Mouse (Mus musculus) limb, embryonic 11.5 days (tissue): Measurements from ENCODE around the gene Ncoa4. TPM values are rescaled to one million over a fixed set of nuclear protein-coding genes. Genes with fewer than 3 reads are reported as not detected.

Source experiments
- ATAC-seq: fragments of 200-750 bp; cut with Nextera tagmentation; 2 replicates; pipeline ENCODE4 v1.8.0; 2017; ENCODE audit warnings: low read depth; ENCODE audit not compliant: insufficient number of reproducible peaks, low FRiP score, low TSS enrichment
- DNase-seq: peaks from one replicate; pipeline ENCODE4 v3.0.0-alpha.2; 2015; ENCODE audit warnings: low spot score
- H3K27ac ChIP-seq: fragments of 300-500 bp; sonication (generic); replicated peaks from 2 replicates; pipeline ENCODE4 v1.5.1; 2014; ENCODE audit warnings: low read depth, mild to moderate bottlenecking, low read length
- H3K27me3 ChIP-seq: fragments of 300-500 bp; sonication (generic); 2 replicates; pipeline ENCODE4 v1.6.1; 2014; ENCODE audit warnings: mild to moderate bottlenecking, low read length, mixed read lengths; ENCODE audit not compliant: control insufficient read depth, insufficient read depth
- H3K36me3 ChIP-seq: fragments of 300-500 bp; sonication (generic); 2 replicates; pipeline ENCODE4 v1.6.1; 2014; ENCODE audit warnings: mild to moderate bottlenecking, low read length, moderate library complexity, mixed read lengths; ENCODE audit not compliant: control insufficient read depth, insufficient read depth
- H3K4me1 ChIP-seq: fragments of 300-500 bp; sonication (generic); 2 replicates; pipeline ENCODE4 v1.6.1; 2014; ENCODE audit warnings: low read length, mixed read lengths; ENCODE audit not compliant: control insufficient read depth, insufficient read depth
- H3K4me2 ChIP-seq: fragments of 300-500 bp; sonication (generic); 2 replicates; pipeline ENCODE4 v1.6.1; 2014; ENCODE audit warnings: low read depth, mild to moderate bottlenecking, moderate library complexity; ENCODE audit not compliant: severe bottlenecking
- H3K4me3 ChIP-seq: fragments of 300-500 bp; sonication (generic); 2 replicates; pipeline ENCODE4 v1.5.1; 2014; ENCODE audit warnings: low read depth, low read length
- H3K9ac ChIP-seq: fragments of 300-500 bp; sonication (generic); 2 replicates; pipeline ENCODE4 v1.6.1; 2014; ENCODE audit warnings: mild to moderate bottlenecking, low read length
- H3K9me3 ChIP-seq: fragments of 300-500 bp; sonication (generic); 2 replicates; pipeline ENCODE4 v1.6.1; 2016; ENCODE audit warnings: low read length; ENCODE audit not compliant: control insufficient read depth
- whole genome bisulfite sequencing: fragments of 180-500 bp; shearing (Covaris S2); extraction: QIAGEN DNeasy Blood & Tissue Kit; methylation state at CpG from one replicate; pipeline ENCODE4 v1.1.7; 2014; 5-methylcytosine and 5-hydroxymethylcytosine counted together
- polyA plus RNA-seq: library from polyadenylated mRNA; unstranded; fragments of >200 nt; fragmentation: Nextera tagmentation; extraction: Ambion mirVana; gene quantifications from 2 replicates; pipeline ENCODE4 v1.2.1, GENCODE M21; 2014

Gene Ncoa4
- polyA plus RNA-seq, 1 experiment from 2014 or later, result 83.2 TPM

- 89% methylated on average over 11 of the region's 11 CpGs for WGBS
- H3K9me3 ChIP-seq, result no peaks in the 10 kb centered on the region
- no peak overlapping the region for H3K27ac ChIP-seq
- H3K36me3 ChIP-seq, result no peaks in the 10 kb centered on the region
- H3K9ac ChIP-seq, result no peak overlapping the region
- H3K4me2 ChIP-seq, result no peak overlapping the region
- H3K4me1 ChIP-seq, result peaks cover 6% of the 10 kb centered on the region
- DNase-seq, result no peak
- no peak for ATAC-seq
- no peak overlapping the region for H3K4me3 ChIP-seq
- no peaks in the 10 kb centered on the region for H3K27me3 ChIP-seq
Observed at GRCm38 (mm10) chr14:32163203-32163888, 3.7 kb downstream of the Ncoa4 start.

GRCm38 (mm10) chr14:32164173-32165051 is 4.7 kb downstream of the Ncoa4 start:
- H3K4me1 ChIP-seq, result peaks cover 6% of the 10 kb centered on the region
- no peaks in the 10 kb centered on the region for H3K27me3 ChIP-seq
- no peaks in the 10 kb centered on the region for H3K9me3 ChIP-seq
- no peak for DNase-seq
- no peak overlapping the region for H3K27ac ChIP-seq
- no peak overlapping the region for H3K4me3 ChIP-seq
- H3K4me2 ChIP-seq, result no peak overlapping the region
- H3K36me3 ChIP-seq, result no peaks in the 10 kb centered on the region
- no peak overlapping the region for H3K9ac ChIP-seq
- ATAC-seq, result no peak
- WGBS, result 51% methylated on average over 8 of the region's 8 CpGs

GRCm38 (mm10) chr14:32165278-32166061 is 5.8 kb downstream of the Ncoa4 start:
- H3K4me1 ChIP-seq, result peaks cover 4% of the 10 kb centered on the region
- DNase-seq (peak; percentile 89), ATAC-seq (peak; percentile 68)
- no peaks in the 10 kb centered on the region for H3K9me3 ChIP-seq
- WGBS, result 1% methylated on average over 42 of the region's 42 CpGs
- peak overlapping the region; percentile 86 for H3K4me2 ChIP-seq
- peak overlapping the region; percentile 24 for H3K9ac ChIP-seq
- H3K36me3 ChIP-seq, result no peaks in the 10 kb centered on the region
- peak overlapping the region; percentile 23 for H3K27ac ChIP-seq
- H3K4me3 ChIP-seq, result peak overlapping the region; percentile 42
- no peaks in the 10 kb centered on the region for H3K27me3 ChIP-seq

DNA sequence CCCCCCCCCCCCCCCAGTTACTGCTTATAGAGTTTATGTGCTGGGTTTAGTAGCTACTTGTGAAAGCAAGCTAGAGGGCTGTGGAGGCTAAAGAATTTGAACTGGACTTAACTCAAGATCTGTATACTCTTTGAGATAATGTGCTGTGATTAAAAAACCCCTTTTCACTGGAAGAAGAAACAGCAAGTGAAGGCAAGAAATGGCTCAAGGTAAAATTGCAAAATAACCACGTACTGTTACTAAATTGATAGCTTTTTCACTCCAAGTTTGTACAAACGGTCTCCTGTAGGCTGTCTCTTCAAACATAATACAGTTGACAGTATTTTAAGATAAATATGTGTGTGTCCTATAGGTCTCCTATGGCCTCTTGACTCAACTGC is 6.4 kb downstream of the Ncoa4 start:
- H3K36me3 ChIP-seq, result no peaks in the 10 kb centered on the region
- H3K4me2 ChIP-seq, result peak overlapping the region; percentile 86
- H3K4me3 ChIP-seq, result peak overlapping the region; percentile 42
- H3K4me1 ChIP-seq, result no peaks in the 10 kb centered on the region; the same call in 1 of the 2 replicates
- DNase-seq (no peak), ATAC-seq (no peak)
- H3K27ac ChIP-seq, result no peak overlapping the region
- H3K27me3 ChIP-seq, result no peaks in the 10 kb centered on the region
- 76% methylated on average over 2 of the region's 2 CpGs for WGBS
- no peak overlapping the region for H3K9ac ChIP-seq
- no peaks in the 10 kb centered on the region for H3K9me3 ChIP-seq

GRCm38 (mm10) chr14:32166840-32167239 is 7.2 kb downstream of the Ncoa4 start:
- WGBS, result 89% methylated on average over 1 of the region's 1 CpGs
- ATAC-seq, result no peak
- H3K27me3 ChIP-seq, result no peaks in the 10 kb centered on the region
- H3K4me2 ChIP-seq, result no peak overlapping the region
- H3K4me1 ChIP-seq, result no peaks in the 10 kb centered on the region
- DNase-seq, result no peak
- H3K9me3 ChIP-seq, result no peaks in the 10 kb centered on the region
- no peak overlapping the region for H3K27ac ChIP-seq
- no peak overlapping the region for H3K9ac ChIP-seq
- H3K36me3 ChIP-seq, result no peaks in the 10 kb centered on the region
- no peak overlapping the region for H3K4me3 ChIP-seq

DNA sequence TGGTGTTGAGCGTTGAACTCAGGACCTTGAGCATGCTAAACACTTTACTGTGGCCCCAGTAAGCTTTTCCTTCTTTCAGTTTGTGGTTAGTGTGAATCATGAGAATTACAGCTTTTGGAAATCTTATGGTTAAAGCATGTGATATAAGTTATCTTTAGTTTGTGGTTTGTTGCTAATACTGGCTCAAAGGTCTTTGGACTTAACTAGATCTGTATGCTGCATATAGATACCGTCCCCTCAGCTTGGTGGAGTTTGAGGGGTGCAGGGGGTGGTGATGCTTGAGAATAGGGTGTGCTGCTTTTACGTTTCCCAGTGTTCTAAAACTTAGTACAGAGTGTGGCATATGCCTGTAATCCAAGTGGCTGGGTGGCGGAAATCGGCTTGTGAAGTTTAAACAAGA is 7.7 kb downstream of the Ncoa4 start:
- H3K27ac ChIP-seq, result no peak overlapping the region
- no peaks in the 10 kb centered on the region for H3K9me3 ChIP-seq
- no peak for ATAC-seq
- no peak overlapping the region for H3K4me2 ChIP-seq
- H3K9ac ChIP-seq, result no peak overlapping the region
- 93% methylated on average over 5 of the region's 5 CpGs for WGBS
- no peaks in the 10 kb centered on the region for H3K27me3 ChIP-seq
- no peak overlapping the region for H3K4me3 ChIP-seq
- no peaks in the 10 kb centered on the region for H3K36me3 ChIP-seq
- no peak for DNase-seq
- H3K4me1 ChIP-seq, result no peaks in the 10 kb centered on the region

DNA sequence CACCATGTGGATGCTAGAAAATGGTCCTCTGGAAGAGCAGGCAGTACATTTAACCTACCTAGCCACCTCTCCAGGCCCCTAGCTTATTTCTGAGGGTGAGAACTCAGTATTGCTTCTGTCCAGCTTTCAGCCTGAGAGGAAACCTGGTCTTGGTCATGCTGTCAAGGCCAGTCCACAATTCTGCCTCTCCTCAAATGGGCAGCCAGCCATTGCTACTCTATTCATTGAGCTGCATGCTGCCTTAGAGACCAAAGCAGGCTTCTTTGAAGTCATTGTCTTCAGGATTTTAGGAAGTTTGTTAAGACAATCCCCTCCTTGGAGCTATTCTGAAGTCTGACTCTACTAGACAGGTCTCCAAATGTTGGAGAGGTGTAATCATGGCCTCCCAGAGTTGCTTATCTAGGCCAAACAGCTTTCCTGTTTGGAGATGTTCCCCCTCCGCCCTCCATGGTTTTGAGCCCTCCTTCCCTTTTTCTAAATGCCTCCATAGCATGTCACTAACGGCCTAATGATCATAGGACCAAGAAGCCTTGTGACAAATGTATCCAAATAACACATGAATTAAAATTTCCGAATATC is 9.1 kb downstream of the Ncoa4 start:
- Histone ChIP-seq H3K9ac (no peak overlapping the region), H3K27ac (no peak overlapping the region), H3K4me3 (no peak overlapping the region), H3K9me3 (no peaks in the 10 kb centered on the region), H3K4me1 (no peaks in the 10 kb centered on the region), H3K27me3 (no peaks in the 10 kb centered on the region), H3K36me3 (peaks cover 4% of the 10 kb centered on the region; the same call in 1 of the 2 replicates), H3K4me2 (no peak overlapping the region)
- DNase-seq, result no peak
- ATAC-seq, result no peak
- WGBS, result 82% methylated on average over 3 of the region's 3 CpGs

GRCm38 (mm10) chr14:32170137-32170536 is 10.5 kb downstream of the Ncoa4 start:
- Histone ChIP-seq H3K27me3 (no peaks in the 10 kb centered on the region), H3K9ac (no peak overlapping the region), H3K9me3 (no peaks in the 10 kb centered on the region), H3K4me2 (no peak overlapping the region), H3K36me3 (peaks cover 4% of the 10 kb centered on the region; the same call in 1 of the 2 replicates), H3K4me1 (no peaks in the 10 kb centered on the region), H3K27ac (no peak overlapping the region), H3K4me3 (no peak overlapping the region)
- no peak for DNase-seq
- WGBS, result 94% methylated on average over 4 of the region's 4 CpGs
- no peak for ATAC-seq
